8 mouse cellular contexts compared by ENCODE assay signal in genomic region chrX:60463786-60464185, GRCm38 (mm10).
A peak's percentile ranks its signal among the peaks of the same experiment; 100 is the strongest.
DNase-seq lines count a peak whose midpoint lies in the region; ATAC-seq and TF ChIP-seq lines count a peak whose summit lies in the region.
"Had no signal": no experiment of that assay in that cellular context is flagged by ENCODE, and none has a peak within 500 bp of the region (broad histone marks: within the 10 kb centered on the region; RNA-seq: fewer than 3 reads in every experiment).

No protein-coding gene starts in this region.

- no peak overlapping the region for H3K27ac ChIP-seq in intestine, postnatal 0 days (ENCODE audit: low read depth, low read length)
- H3K27ac ChIP-seq in intestine, embryonic 15.5 days, result no peak overlapping the region
- H3K27ac ChIP-seq in thymus, adult 2 months (ENCODE audit: control insufficient read depth, insufficient read depth, low read length), result no peak overlapping the region
- H3K27ac ChIP-seq in cortical plate, adult 2 months (ENCODE audit: insufficient read depth, low read length), result no peak overlapping the region
- H3K27ac ChIP-seq in stomach, postnatal 0 days (replicated peaks), result no peak overlapping the region
- H3K27ac ChIP-seq: midbrain, embryonic 12.5 days had no signal

- WGBS in intestine, postnatal 0 days, result 11% methylated on average over 2 of the region's 2 CpGs
- WGBS in intestine, embryonic 15.5 days, result 21% methylated on average over 2 of the region's 2 CpGs
- 20% methylated on average over 2 of the region's 2 CpGs for WGBS in thymus, adult 2 months
- 19% methylated on average over 2 of the region's 2 CpGs for WGBS in stomach, postnatal 0 days

- no peak overlapping the region for H3K9ac ChIP-seq in intestine, postnatal 0 days (ENCODE audit: low read depth, low read length)
- H3K9ac ChIP-seq in intestine, embryonic 15.5 days, result no peak overlapping the region
- H3K9ac ChIP-seq in stomach, postnatal 0 days (ENCODE audit: low read length), result no peak overlapping the region
- H3K9ac ChIP-seq: midbrain, embryonic 12.5 days had no signal

- H3K9me3 ChIP-seq in intestine, postnatal 0 days (ENCODE audit: control insufficient read depth), result no peaks in the 10 kb centered on the region
- no peaks in the 10 kb centered on the region for H3K9me3 ChIP-seq in intestine, embryonic 15.5 days
- no peaks in the 10 kb centered on the region for H3K9me3 ChIP-seq in stomach, postnatal 0 days (ENCODE audit: control insufficient read depth, low read length)
- H3K9me3 ChIP-seq: midbrain, embryonic 12.5 days had no signal

- no peak overlapping the region for H3K4me2 ChIP-seq in intestine, postnatal 0 days (replicated peaks; ENCODE audit: low read depth)
- H3K4me2 ChIP-seq in intestine, embryonic 15.5 days (replicated peaks), result no peak overlapping the region
- H3K4me2 ChIP-seq in stomach, postnatal 0 days (replicated peaks; ENCODE audit: low read depth), result no peak overlapping the region
- H3K4me2 ChIP-seq: midbrain, embryonic 12.5 days had no signal

- no peaks in the 10 kb centered on the region for H3K27me3 ChIP-seq in intestine, postnatal 0 days (replicated peaks; ENCODE audit: control insufficient read depth, insufficient read depth, low read length)
- H3K27me3 ChIP-seq in intestine, embryonic 15.5 days (replicated peaks), result no peaks in the 10 kb centered on the region
- H3K27me3 ChIP-seq in thymus, adult 2 months (ENCODE audit: control insufficient read depth, insufficient read depth, low read length), result no peaks in the 10 kb centered on the region
- no peaks in the 10 kb centered on the region for H3K27me3 ChIP-seq in stomach, postnatal 0 days (ENCODE audit: control insufficient read depth, insufficient read depth, low read length)
- H3K27me3 ChIP-seq: midbrain, embryonic 12.5 days had no signal

- TF ChIP-seq EP300 in stomach, postnatal 0 days (optimal IDR thresholded peaks at IDR 0.05), result no peak

- DNase-seq in thymus, adult 2 months, result peak; percentile 1
- no peak for DNase-seq in thymus, adult 18-20 months
- no peak for DNase-seq in stomach, postnatal 0 days (ENCODE audit: low spot score)
- DNase-seq in right cerebral cortex, postnatal 25 days, result no peak

- no peaks in the 10 kb centered on the region for H3K36me3 ChIP-seq in intestine, postnatal 0 days (ENCODE audit: control insufficient read depth, insufficient read depth)
- H3K36me3 ChIP-seq in intestine, embryonic 15.5 days, result no peaks in the 10 kb centered on the region
- no peaks in the 10 kb centered on the region for H3K36me3 ChIP-seq in thymus, adult 2 months (ENCODE audit: control insufficient read depth, insufficient read depth, low read length)
- no peaks in the 10 kb centered on the region for H3K36me3 ChIP-seq in stomach, postnatal 0 days (ENCODE audit: control insufficient read depth, insufficient read depth, low read length)
- H3K36me3 ChIP-seq: midbrain, embryonic 12.5 days had no signal

- ATAC-seq in intestine, postnatal 0 days, result no peak
- ATAC-seq in intestine, embryonic 15.5 days, result no peak
- ATAC-seq in stomach, postnatal 0 days (ENCODE audit: low FRiP score, low TSS enrichment), result no peak

- no peak overlapping the region for H3K4me3 ChIP-seq in intestine, postnatal 0 days (ENCODE audit: low read depth, low read length)
- H3K4me3 ChIP-seq in intestine, embryonic 15.5 days (replicated peaks), result no peak overlapping the region
- no peak overlapping the region for H3K4me3 ChIP-seq in thymus, adult 2 months (ENCODE audit: control insufficient read depth, insufficient read depth, low read length)
- H3K4me3 ChIP-seq in cortical plate, adult 2 months (ENCODE audit: insufficient read depth, low read length), result no peak overlapping the region
- no peak overlapping the region for H3K4me3 ChIP-seq in stomach, postnatal 0 days (ENCODE audit: low read depth, low read length)
- H3K4me3 ChIP-seq: midbrain, embryonic 12.5 days had no signal

- H3K4me1 ChIP-seq in intestine, postnatal 0 days (replicated peaks; ENCODE audit: control insufficient read depth, insufficient read depth, low read length), result no peaks in the 10 kb centered on the region
- H3K4me1 ChIP-seq in intestine, embryonic 15.5 days (replicated peaks), result no peaks in the 10 kb centered on the region
- no peaks in the 10 kb centered on the region for H3K4me1 ChIP-seq in thymus, adult 2 months (replicated peaks; ENCODE audit: control insufficient read depth, insufficient read depth, low read length)
- no peaks in the 10 kb centered on the region for H3K4me1 ChIP-seq in cortical plate, adult 2 months (ENCODE audit: control insufficient read depth, insufficient read depth, low read length)
- no peaks in the 10 kb centered on the region for H3K4me1 ChIP-seq in stomach, postnatal 0 days (replicated peaks; ENCODE audit: control insufficient read depth, insufficient read depth)
- H3K4me1 ChIP-seq: midbrain, embryonic 12.5 days had no signal

- TF ChIP-seq POLR2A in thymus, adult 2 months (IDR thresholded peaks at IDR 0.05; ENCODE audit: control insufficient read depth, extremely low read depth, insufficient read depth, low read length, poor library complexity), result no peak
- no peak for TF ChIP-seq POLR2A in cortical plate, adult 2 months (IDR thresholded peaks at IDR 0.05; ENCODE audit: extremely low read depth, insufficient read depth, low read length)

- TF ChIP-seq CTCF in intestine, postnatal 0 days (IDR thresholded peaks at IDR 0.05; ENCODE audit: low read depth), result peak; percentile 80
- no peak for TF ChIP-seq CTCF in thymus, adult 2 months (IDR thresholded peaks at IDR 0.05; ENCODE audit: borderline replicate concordance, control insufficient read depth, extremely low read depth, insufficient read depth, low read length, poor library complexity)
- TF ChIP-seq CTCF in cortical plate, adult 2 months (IDR thresholded peaks at IDR 0.05; ENCODE audit: extremely low read depth, insufficient read depth, low read length), result peak; percentile 33; the same call in 1 of the 2 replicates
- peak; percentile 74 for TF ChIP-seq CTCF in stomach, postnatal 0 days (IDR thresholded peaks at IDR 0.05; ENCODE audit: low read depth)
